Mouse (Mus musculus) cerebellum, postnatal 36 days (tissue): ENCODE results near the gene Upk1a.
A peak's percentile ranks its signal among the peaks of the same experiment; 100 is the strongest.

Experiments used
- DNase-seq, 2 experiments: peaks; one replicate each; pipeline ENCODE4 v3.0.0; 2021 to 2022; ENCODE audit warnings: mixed read lengths in 2 of 2

The Upk1a gene

GRCm38 (mm10) chr7:30612654-30613402, at the start of gene Upk1a:
Upk1a (minus strand) TSS chr7:30612847.
- DNase-seq, result no peak

- peak; percentile 98 for DNase-seq
These were observed 37.2 kb upstream of the Upk1a start, which contains the start of gene Rbm42 for GRCm38 (mm10) chr7:30649591-30650540. Rbm42 (minus strand) TSS chr7:30650317.

- no peak for DNase-seq
These were observed 26.4 kb upstream of the Upk1a start for GRCm38 (mm10) chr7:30639083-30639482.

- DNase-seq, result no peak
These were observed 23.7 kb upstream of the Upk1a start for GRCm38 (mm10) chr7:30636395-30636794.

GRCm38 (mm10) chr7:30635752-30636151, 23.1 kb upstream of the Upk1a start, which contains the start of gene Etv2:
Etv2 (minus strand) TSS chr7:30635852.
- no peak for DNase-seq

GRCm38 (mm10) chr7:30634621-30635020, 22.0 kb upstream of the Upk1a start:
- DNase-seq, result peak; percentile 13 to 26

GRCm38 (mm10) chr7:30633762-30634412, 21.2 kb upstream of the Upk1a start:
- DNase-seq, result no peak

- no peak for DNase-seq
These were observed 16.4 kb upstream of the Upk1a start for GRCm38 (mm10) chr7:30629013-30629412.

- no peak for DNase-seq
These were observed 14.0 kb upstream of the Upk1a start for GRCm38 (mm10) chr7:30626647-30627046.

GRCm38 (mm10) chr7:30625530-30626384, 13.1 kb upstream of the Upk1a start, which contains the start of gene Cox6b1:
Cox6b1 (minus strand) TSS chr7:30626151.
- peak; percentile 81 to 86 for DNase-seq

- peak; percentile 25 to 27 for DNase-seq
These were observed 6.6 kb upstream of the Upk1a start for GRCm38 (mm10) chr7:30619202-30619601.

GRCm38 (mm10) chr7:30618658-30619057, 6.0 kb upstream of the Upk1a start:
- DNase-seq, result no peak

GRCm38 (mm10) chr7:30615049-30615760, 2.6 kb upstream of the Upk1a start:
- DNase-seq, result no peak

- DNase-seq, result no peak
These were observed 1.8 kb upstream of the Upk1a start for GRCm38 (mm10) chr7:30614454-30614853.

GRCm38 (mm10) chr7:30613529-30614112, 974 bp upstream of the Upk1a start:
- peak; percentile 65 to 70 for DNase-seq

GRCm38 (mm10) chr7:30610043-30610442, 2.6 kb downstream of the Upk1a start:
- no peak for DNase-seq

- no peak for DNase-seq
These were observed 4.2 kb downstream of the Upk1a start for GRCm38 (mm10) chr7:30608476-30608875.

GRCm38 (mm10) chr7:30607706-30608309, 4.8 kb downstream of the Upk1a start:
- DNase-seq, result peak; percentile 48 to 58

GRCm38 (mm10) chr7:30604944-30605343, 7.7 kb downstream of the Upk1a start:
- DNase-seq, result no peak

- DNase-seq, result no peak
These were observed 8.2 kb downstream of the Upk1a start for GRCm38 (mm10) chr7:30604424-30604823.
